Mouse (Mus musculus) liver, postnatal 0 days (tissue): ENCODE measurements at regions not wholly inside any gene's neighbourhood (a gene's known extent, or its start where the extent isn't known, plus 50 kb on each side); places are given as distances from the start of the nearest gene placed in this dataset.

Source experiments
- CTCF ChIP-seq: sonication (generic); IDR thresholded peaks from 2 replicates; pipeline ENCODE4 v1.5.1; 2016; ENCODE audit warnings: antibody characterized with exemption, low read depth
- EP300 ChIP-seq: IDR thresholded peaks from 2 replicates; pipeline ENCODE4 v1.6.1; 2016; ENCODE audit warnings: antibody characterized with exemption, low read depth, mild to moderate bottlenecking

DNA sequence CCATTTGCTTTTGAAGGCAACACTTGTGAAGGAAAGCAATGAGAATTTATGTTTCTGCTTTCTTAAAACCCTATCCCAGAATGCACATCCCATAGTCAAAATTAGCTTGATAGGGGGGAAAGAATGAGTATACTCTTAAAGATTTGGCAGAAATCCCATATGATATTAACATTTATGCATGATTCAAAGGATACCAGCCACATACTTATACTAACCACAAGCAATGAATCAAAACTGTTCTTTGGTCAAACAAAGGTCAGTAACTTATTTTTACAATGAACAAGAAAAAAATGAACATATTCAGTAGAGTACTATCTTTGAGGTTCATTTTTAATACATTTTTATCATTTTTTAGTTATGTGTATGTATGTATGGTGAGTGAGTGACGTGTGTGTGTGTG lies 208.8 kb upstream of the Lama2 start:
- no peak for TF ChIP-seq CTCF
- TF ChIP-seq EP300 = no peak
